18 mouse cellular contexts compared by ENCODE assay signal in genomic region chr13:116087541-116088308, GRCm38 (mm10).
A peak's percentile ranks its signal among the peaks of the same experiment; 100 is the strongest.
DNase-seq lines count a peak whose midpoint lies in the region; ATAC-seq and TF ChIP-seq lines count a peak whose summit lies in the region.
"Had no signal": no experiment of that assay in that cellular context is flagged by ENCODE, and none has a peak within 500 bp of the region (broad histone marks: within the 10 kb centered on the region; RNA-seq: fewer than 3 reads in every experiment).

No protein-coding gene starts in this region.

- no peaks in the 10 kb centered on the region for H3K36me3 ChIP-seq in neural tube, embryonic 11.5 days (ENCODE audit: control insufficient read depth, insufficient read depth, low read length)
- no peaks in the 10 kb centered on the region for H3K36me3 ChIP-seq in hindbrain, embryonic 15.5 days
- no peaks in the 10 kb centered on the region for H3K36me3 ChIP-seq in midbrain, postnatal 0 days (ENCODE audit: insufficient read depth, low read length)
- H3K36me3 ChIP-seq: embryonic facial prominence, embryonic 12.5 days; heart, embryonic 13.5 days; kidney, embryonic 15.5 days had no signal

- no peak overlapping the region for H3K27ac ChIP-seq in neural tube, embryonic 11.5 days (ENCODE audit: low read depth, low read length)
- no peak overlapping the region for H3K27ac ChIP-seq in hindbrain, embryonic 15.5 days (replicated peaks)
- H3K27ac ChIP-seq in midbrain, postnatal 0 days (ENCODE audit: low read depth, low read length), result no peak overlapping the region
- H3K27ac ChIP-seq: embryonic facial prominence, embryonic 12.5 days; heart, embryonic 13.5 days; kidney, embryonic 15.5 days had no signal

- no peak overlapping the region for H3K4me2 ChIP-seq in neural tube, embryonic 11.5 days (ENCODE audit: low read depth)
- H3K4me2 ChIP-seq in hindbrain, embryonic 15.5 days, result no peak overlapping the region
- no peak overlapping the region for H3K4me2 ChIP-seq in midbrain, postnatal 0 days (ENCODE audit: low read depth, low read length, poor library complexity, severe bottlenecking)
- H3K4me2 ChIP-seq: embryonic facial prominence, embryonic 12.5 days; heart, embryonic 13.5 days; kidney, embryonic 15.5 days had no signal

- no peaks in the 10 kb centered on the region for H3K4me1 ChIP-seq in neural tube, embryonic 11.5 days (ENCODE audit: control insufficient read depth, insufficient read depth, low read length)
- H3K4me1 ChIP-seq in hindbrain, embryonic 15.5 days (replicated peaks), result no peaks in the 10 kb centered on the region
- H3K4me1 ChIP-seq in midbrain, postnatal 0 days (ENCODE audit: insufficient read depth, low read length), result no peaks in the 10 kb centered on the region
- H3K4me1 ChIP-seq: embryonic facial prominence, embryonic 12.5 days; heart, embryonic 13.5 days; kidney, embryonic 15.5 days had no signal

- TF ChIP-seq CTCF in midbrain, postnatal 0 days (IDR thresholded peaks at IDR 0.05), result no peak

- no peak overlapping the region for H3K9ac ChIP-seq in neural tube, embryonic 11.5 days (ENCODE audit: low read length)
- H3K9ac ChIP-seq in hindbrain, embryonic 15.5 days, result no peak overlapping the region
- no peak overlapping the region for H3K9ac ChIP-seq in midbrain, postnatal 0 days (replicated peaks; ENCODE audit: low read length, poor library complexity, severe bottlenecking)
- H3K9ac ChIP-seq: embryonic facial prominence, embryonic 12.5 days; heart, embryonic 13.5 days; kidney, embryonic 15.5 days had no signal

- DNase-seq in neural tube, embryonic 11.5 days (ENCODE audit: low spot score), result no peak
- DNase-seq in neural tube, embryonic 10.5 days (ENCODE audit: extremely low spot score, low spot score), result no peak
- DNase-seq in midbrain, postnatal 0 days (ENCODE audit: low spot score), result peak; percentile 35
- no peak for DNase-seq in thymus, postnatal 14 days
- no peak for DNase-seq in testis, postnatal 14 days (ENCODE audit: low spot score)
- DNase-seq in adipocyte (ENCODE audit: low spot score), result no peak
- no peak for DNase-seq in urinary bladder, adult 2 months (ENCODE audit: low spot score)
- DNase-seq: adrenal gland, postnatal 36 days; cerebellum, adult 8-10 months; heart, postnatal 36 days; left cerebral cortex, postnatal 4 days; lung, adult 18-20 months; right cerebral cortex, postnatal 4 days had no signal

- no peaks in the 10 kb centered on the region for H3K9me3 ChIP-seq in neural tube, embryonic 11.5 days (ENCODE audit: control insufficient read depth, low read length)
- H3K9me3 ChIP-seq in hindbrain, embryonic 15.5 days, result no peaks in the 10 kb centered on the region
- H3K9me3 ChIP-seq in midbrain, postnatal 0 days (ENCODE audit: low read length), result no peaks in the 10 kb centered on the region
- H3K9me3 ChIP-seq: embryonic facial prominence, embryonic 12.5 days; heart, embryonic 13.5 days; kidney, embryonic 15.5 days had no signal

- no peak overlapping the region for H3K4me3 ChIP-seq in neural tube, embryonic 11.5 days (ENCODE audit: low read depth, low read length)
- no peak overlapping the region for H3K4me3 ChIP-seq in hindbrain, embryonic 15.5 days
- no peak overlapping the region for H3K4me3 ChIP-seq in midbrain, postnatal 0 days (ENCODE audit: low read depth, low read length)
- H3K4me3 ChIP-seq: embryonic facial prominence, embryonic 12.5 days; heart, embryonic 13.5 days; kidney, embryonic 15.5 days had no signal

- H3K27me3 ChIP-seq in neural tube, embryonic 11.5 days (ENCODE audit: control insufficient read depth, insufficient read depth, low read length), result no peaks in the 10 kb centered on the region
- no peaks in the 10 kb centered on the region for H3K27me3 ChIP-seq in hindbrain, embryonic 15.5 days
- no peaks in the 10 kb centered on the region for H3K27me3 ChIP-seq in midbrain, postnatal 0 days (ENCODE audit: insufficient read depth, low read length)
- H3K27me3 ChIP-seq: embryonic facial prominence, embryonic 12.5 days; heart, embryonic 13.5 days; kidney, embryonic 15.5 days had no signal

- WGBS in neural tube, embryonic 11.5 days, result 68% methylated on average over 4 of the region's 4 CpGs
- 38% methylated on average over 4 of the region's 4 CpGs for WGBS in hindbrain, embryonic 15.5 days
- 60% methylated on average over 4 of the region's 4 CpGs for WGBS in midbrain, postnatal 0 days

- 0 out of 2 replicates have a peak, but pooled peaks have one; percentile 31 for ATAC-seq in neural tube, embryonic 11.5 days (ENCODE audit: insufficient read depth, low FRiP score, low TSS enrichment)
- ATAC-seq in hindbrain, embryonic 15.5 days (ENCODE audit: low FRiP score, low read depth), result peak; percentile 81
- ATAC-seq in midbrain, postnatal 0 days (ENCODE audit: low FRiP score), result no peak
- ATAC-seq: intestine, embryonic 16.5 days had no signal
